Mouse (Mus musculus): ENCODE measurements around the gene Ppp1r12a.

GRCm38 (mm10) chr10:108159002-108159401 lies 3.0 kb upstream of the Ppp1r12a start:
- TF ChIP-seq POLR2A (IDR thresholded peaks at IDR 0.05; ENCODE audit: low read depth, low read length): no peak
- no peak for TF ChIP-seq CTCF (conservative IDR thresholded peaks at IDR 0.05; ENCODE audit: insufficient read depth, insufficient read length, low read depth, low read length)

Data from kidney, adult 2 months (tissue).